Mouse (Mus musculus): Measurements from ENCODE around the gene Mybphl. TPM values are rescaled to one million over a fixed set of nuclear protein-coding genes. Genes with fewer than 3 reads are reported as not detected.

The Mybphl gene
- polyA plus RNA-seq, 1 experiment from 2014 or later = 39.8 TPM

GRCm38 (mm10) chr3:108341040-108341439, 23.7 kb upstream of the Mybphl start:
- no peak for ATAC-seq (ENCODE audit: insufficient number of reproducible peaks, low FRiP score)
- no peak overlapping the region for H3K27ac ChIP-seq (ENCODE audit: poor library complexity, severe bottlenecking)
- no peak overlapping the region for H3K9ac ChIP-seq
- H3K9me3 ChIP-seq (replicated peaks) = no peaks in the 10 kb centered on the region
- H3K4me2 ChIP-seq = no peak overlapping the region
- no peak overlapping the region for H3K4me3 ChIP-seq
- no peaks in the 10 kb centered on the region for H3K27me3 ChIP-seq (replicated peaks)
- WGBS = 71% methylated on average over 2 of the region's 2 CpGs
- no peaks in the 10 kb centered on the region for H3K4me1 ChIP-seq (replicated peaks)
- peaks cover 75% of the 10 kb centered on the region for H3K36me3 ChIP-seq

GRCm38 (mm10) chr3:108342185-108342584, 22.5 kb upstream of the Mybphl start:
- ATAC-seq (ENCODE audit: insufficient number of reproducible peaks, low FRiP score) = no peak
- H3K4me1 ChIP-seq (replicated peaks) = no peaks in the 10 kb centered on the region
- no peak overlapping the region for H3K4me2 ChIP-seq
- peaks cover 77% of the 10 kb centered on the region for H3K36me3 ChIP-seq
- no peaks in the 10 kb centered on the region for H3K27me3 ChIP-seq (replicated peaks)
- WGBS = 63% methylated on average over 7 of the region's 7 CpGs
- H3K9ac ChIP-seq = no peak overlapping the region
- H3K9me3 ChIP-seq (replicated peaks) = no peaks in the 10 kb centered on the region
- no peak overlapping the region for H3K4me3 ChIP-seq
- H3K27ac ChIP-seq (ENCODE audit: poor library complexity, severe bottlenecking) = no peak overlapping the region

- no peak for ATAC-seq (ENCODE audit: insufficient number of reproducible peaks, low FRiP score)
- peaks cover 79% of the 10 kb centered on the region for H3K36me3 ChIP-seq
- no peak overlapping the region for H3K9ac ChIP-seq
Observed at GRCm38 (mm10) chr3:108345855-108346254, 18.9 kb upstream of the Mybphl start.

GRCm38 (mm10) chr3:108348376-108348775, 16.3 kb upstream of the Mybphl start:
- Histone ChIP-seq H3K4me3 (no peak overlapping the region), H3K9ac (no peak overlapping the region), H3K27me3 (replicated peaks) (no peaks in the 10 kb centered on the region), H3K4me2 (no peak overlapping the region), H3K4me1 (replicated peaks) (peaks cover 6% of the 10 kb centered on the region; the same call in 1 of the 2 replicates), H3K9me3 (replicated peaks) (no peaks in the 10 kb centered on the region), H3K36me3 (peaks cover 76% of the 10 kb centered on the region), H3K27ac (ENCODE audit: poor library complexity, severe bottlenecking) (no peak overlapping the region)
- 51% methylated on average over 9 of the region's 9 CpGs for WGBS
- no peak for ATAC-seq (ENCODE audit: insufficient number of reproducible peaks, low FRiP score)

More at GRCm38 (mm10) chr3:108345855-108346254, 18.9 kb upstream of the Mybphl start:
- Histone ChIP-seq H3K27ac (ENCODE audit: poor library complexity, severe bottlenecking) (no peak overlapping the region), H3K4me3 (no peak overlapping the region), H3K9me3 (replicated peaks) (no peaks in the 10 kb centered on the region), H3K27me3 (replicated peaks) (no peaks in the 10 kb centered on the region), H3K4me1 (replicated peaks) (peaks cover 6% of the 10 kb centered on the region; the same call in 1 of the 2 replicates), H3K4me2 (no peak overlapping the region)
- WGBS = 85% methylated on average over 7 of the region's 7 CpGs

GRCm38 (mm10) chr3:108355245-108355644, 9.5 kb upstream of the Mybphl start:
- H3K4me2 ChIP-seq = no peak overlapping the region
- no peaks in the 10 kb centered on the region for H3K9me3 ChIP-seq (replicated peaks)
- H3K27ac ChIP-seq (ENCODE audit: poor library complexity, severe bottlenecking) = no peak overlapping the region
- H3K4me1 ChIP-seq (replicated peaks) = peaks cover 1% of the 10 kb centered on the region; the same call in 1 of the 2 replicates
- WGBS = 71% methylated on average over 3 of the region's 3 CpGs
- no peaks in the 10 kb centered on the region for H3K27me3 ChIP-seq (replicated peaks)
- peaks cover 73% of the 10 kb centered on the region for H3K36me3 ChIP-seq
- no peak overlapping the region for H3K4me3 ChIP-seq
- no peak for ATAC-seq (ENCODE audit: insufficient number of reproducible peaks, low FRiP score)
- no peak overlapping the region for H3K9ac ChIP-seq

GRCm38 (mm10) chr3:108357051-108357450, 7.7 kb upstream of the Mybphl start:
- no peaks in the 10 kb centered on the region for H3K27me3 ChIP-seq (replicated peaks)
- H3K9me3 ChIP-seq (replicated peaks) = no peaks in the 10 kb centered on the region
- no peak for ATAC-seq (ENCODE audit: insufficient number of reproducible peaks, low FRiP score)
- H3K36me3 ChIP-seq = peaks cover 60% of the 10 kb centered on the region
- 81% methylated on average over 10 of the region's 10 CpGs for WGBS
- no peak overlapping the region for H3K4me3 ChIP-seq
- no peak overlapping the region for H3K9ac ChIP-seq
- H3K4me1 ChIP-seq (replicated peaks) = peaks cover 17% of the 10 kb centered on the region
- H3K4me2 ChIP-seq = no peak overlapping the region
- no peak overlapping the region for H3K27ac ChIP-seq (ENCODE audit: poor library complexity, severe bottlenecking)

GRCm38 (mm10) chr3:108358445-108358844, 6.3 kb upstream of the Mybphl start:
- 72% methylated on average over 6 of the region's 6 CpGs for WGBS
- no peak overlapping the region for H3K4me2 ChIP-seq
- peaks cover 51% of the 10 kb centered on the region for H3K36me3 ChIP-seq
- H3K27me3 ChIP-seq (replicated peaks) = no peaks in the 10 kb centered on the region
- no peak overlapping the region for H3K4me3 ChIP-seq
- no peak for ATAC-seq (ENCODE audit: insufficient number of reproducible peaks, low FRiP score)
- H3K27ac ChIP-seq (ENCODE audit: poor library complexity, severe bottlenecking) = no peak overlapping the region
- H3K4me1 ChIP-seq (replicated peaks) = peaks cover 25% of the 10 kb centered on the region
- H3K9me3 ChIP-seq (replicated peaks) = no peaks in the 10 kb centered on the region
- H3K9ac ChIP-seq = no peak overlapping the region

- 15% methylated on average over 7 of the region's 7 CpGs for WGBS
- H3K9ac ChIP-seq = peak overlapping the region; percentile 19; the same call in 1 of the 2 replicates
- no peak for ATAC-seq (ENCODE audit: insufficient number of reproducible peaks, low FRiP score)
- no peaks in the 10 kb centered on the region for H3K9me3 ChIP-seq (replicated peaks)
- H3K4me1 ChIP-seq (replicated peaks) = peaks cover 49% of the 10 kb centered on the region
- peak overlapping the region; percentile 17; the same call in 1 of the 2 replicates for H3K27ac ChIP-seq (ENCODE audit: poor library complexity, severe bottlenecking)
- H3K4me3 ChIP-seq = no peak overlapping the region
- H3K27me3 ChIP-seq (replicated peaks) = no peaks in the 10 kb centered on the region
- peaks cover 27% of the 10 kb centered on the region for H3K36me3 ChIP-seq
- H3K4me2 ChIP-seq = no peak overlapping the region
Observed at GRCm38 (mm10) chr3:108360894-108361293, 3.8 kb upstream of the Mybphl start.

GRCm38 (mm10) chr3:108363626-108364025, 1.1 kb upstream of the Mybphl start:
- H3K27me3 ChIP-seq (replicated peaks) = no peaks in the 10 kb centered on the region
- ATAC-seq (ENCODE audit: insufficient number of reproducible peaks, low FRiP score) = peak; percentile 23; the same call in 1 of the 2 replicates
- H3K4me2 ChIP-seq = peak overlapping the region; percentile 49; the same call in 1 of the 2 replicates
- 18% methylated on average over 3 of the region's 3 CpGs for WGBS
- H3K4me1 ChIP-seq (replicated peaks) = peaks cover 70% of the 10 kb centered on the region
- H3K4me3 ChIP-seq = no peak overlapping the region
- H3K9me3 ChIP-seq (replicated peaks) = no peaks in the 10 kb centered on the region
- H3K27ac ChIP-seq (ENCODE audit: poor library complexity, severe bottlenecking) = peak overlapping the region; percentile 82; the same call in 1 of the 2 replicates
- H3K9ac ChIP-seq = no peak overlapping the region
- 0 out of 2 replicates have a peak, but pooled peaks cover under 1% of the 10 kb centered on the region for H3K36me3 ChIP-seq

GRCm38 (mm10) chr3:108367173-108367572, 2.5 kb downstream of the Mybphl start:
- no peak overlapping the region for H3K4me3 ChIP-seq
- H3K9me3 ChIP-seq (replicated peaks) = no peaks in the 10 kb centered on the region
- no peak overlapping the region for H3K27ac ChIP-seq (ENCODE audit: poor library complexity, severe bottlenecking)
- no peaks in the 10 kb centered on the region for H3K36me3 ChIP-seq
- WGBS = 38% methylated on average over 9 of the region's 9 CpGs
- H3K4me1 ChIP-seq (replicated peaks) = peaks cover 72% of the 10 kb centered on the region
- no peak for ATAC-seq (ENCODE audit: insufficient number of reproducible peaks, low FRiP score)
- H3K9ac ChIP-seq = no peak overlapping the region
- peak overlapping the region; percentile 30 for H3K4me2 ChIP-seq
- H3K27me3 ChIP-seq (replicated peaks) = no peaks in the 10 kb centered on the region

GRCm38 (mm10) chr3:108367828-108368227, 3.1 kb downstream of the Mybphl start:
- Histone ChIP-seq H3K9ac (no peak overlapping the region), H3K4me1 (replicated peaks) (peaks cover 75% of the 10 kb centered on the region), H3K27ac (ENCODE audit: poor library complexity, severe bottlenecking) (no peak overlapping the region), H3K9me3 (replicated peaks) (no peaks in the 10 kb centered on the region), H3K27me3 (replicated peaks) (no peaks in the 10 kb centered on the region), H3K4me2 (no peak overlapping the region), H3K4me3 (no peak overlapping the region), H3K36me3 (no peaks in the 10 kb centered on the region)
- no peak for ATAC-seq (ENCODE audit: insufficient number of reproducible peaks, low FRiP score)
- WGBS = 63% methylated on average over 3 of the region's 3 CpGs

GRCm38 (mm10) chr3:108368721-108369120, 4.0 kb downstream of the Mybphl start:
- Histone ChIP-seq H3K9ac (no peak overlapping the region), H3K36me3 (no peaks in the 10 kb centered on the region), H3K27ac (ENCODE audit: poor library complexity, severe bottlenecking) (no peak overlapping the region), H3K27me3 (replicated peaks) (no peaks in the 10 kb centered on the region), H3K4me3 (no peak overlapping the region), H3K9me3 (replicated peaks) (no peaks in the 10 kb centered on the region), H3K4me1 (replicated peaks) (peaks cover 76% of the 10 kb centered on the region), H3K4me2 (no peak overlapping the region)
- WGBS = 75% methylated on average over 5 of the region's 5 CpGs
- no peak for ATAC-seq (ENCODE audit: insufficient number of reproducible peaks, low FRiP score)
